Comparison of ENCODE assay signal across 15 mouse cellular contexts in the genomic region with DNA sequence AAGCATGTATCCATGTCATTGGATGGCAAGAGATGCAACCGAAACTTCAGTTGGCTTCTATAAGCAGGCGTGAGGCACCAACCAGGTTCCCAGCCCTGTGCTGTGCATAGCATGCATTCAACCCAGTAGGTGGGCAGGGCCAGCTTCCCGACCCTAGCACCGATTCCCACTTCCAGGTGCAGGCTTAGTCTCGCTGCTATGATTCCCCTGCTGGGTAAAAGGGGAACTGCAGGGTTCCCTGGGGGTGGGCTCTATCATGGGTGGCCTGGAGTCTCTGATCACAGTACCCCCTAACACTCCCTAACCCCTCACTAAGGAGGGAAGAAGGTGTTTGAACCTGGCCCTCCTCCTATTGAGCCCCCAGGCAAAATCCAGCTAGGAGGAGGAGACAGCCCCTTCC. TPM values are rescaled to one million over a fixed set of nuclear protein-coding genes. Genes with fewer than 3 reads are reported as not detected.
DNase-seq lines count a peak whose midpoint lies in the region; ATAC-seq and TF ChIP-seq lines count a peak whose summit lies in the region.
"Had no signal": no experiment of that assay in that cellular context is flagged by ENCODE, and none has a peak within 500 bp of the region (broad histone marks: within the 10 kb centered on the region; RNA-seq: fewer than 3 reads in every experiment).

No protein-coding gene starts in this region.

- TF ChIP-seq CTCF in intestine, postnatal 0 days (IDR thresholded peaks at IDR 0.05; ENCODE audit: low read depth) = peak; percentile 35; the same call in 1 of the 2 replicates
- TF ChIP-seq CTCF in thymus, adult 2 months (IDR thresholded peaks at IDR 0.05; ENCODE audit: borderline replicate concordance, control insufficient read depth, extremely low read depth, insufficient read depth, low read length, poor library complexity) = no peak
- TF ChIP-seq CTCF in brain, embryonic 14.5 days (IDR thresholded peaks at IDR 0.05; ENCODE audit: borderline replicate concordance, extremely low read depth, insufficient read depth, insufficient read length) = peak; percentile 26; the same call in 1 of the 2 replicates

- no peak overlapping the region for H3K27ac ChIP-seq in intestine, postnatal 0 days (ENCODE audit: low read depth, low read length)
- no peak overlapping the region for H3K27ac ChIP-seq in intestine, embryonic 16.5 days (ENCODE audit: low read length)
- H3K27ac ChIP-seq in thymus, adult 2 months (ENCODE audit: control insufficient read depth, insufficient read depth, low read length) = no peak overlapping the region
- H3K27ac ChIP-seq in heart, embryonic 12.5 days (ENCODE audit: poor library complexity, severe bottlenecking) = no peak overlapping the region
- H3K27ac ChIP-seq: embryonic facial prominence, embryonic 12.5 days; forebrain, embryonic 15.5 days; limb, embryonic 12.5 days had no signal

- ATAC-seq in intestine, postnatal 0 days = no peak
- ATAC-seq in intestine, embryonic 16.5 days = no peak
- ATAC-seq in heart, embryonic 12.5 days (ENCODE audit: insufficient number of reproducible peaks, low FRiP score) = no peak
- ATAC-seq: forebrain, embryonic 15.5 days; inflammation-experienced regulatory T-cells, adult 6 months had no signal

- H3K4me1 ChIP-seq in intestine, postnatal 0 days (replicated peaks; ENCODE audit: control insufficient read depth, insufficient read depth, low read length) = no peaks in the 10 kb centered on the region
- H3K4me1 ChIP-seq in intestine, embryonic 16.5 days (ENCODE audit: control insufficient read depth, insufficient read depth, low read length) = no peaks in the 10 kb centered on the region
- peaks cover 11% of the 10 kb centered on the region for H3K4me1 ChIP-seq in thymus, adult 2 months (replicated peaks; ENCODE audit: control insufficient read depth, insufficient read depth, low read length)
- H3K4me1 ChIP-seq in heart, embryonic 12.5 days (replicated peaks) = no peaks in the 10 kb centered on the region
- H3K4me1 ChIP-seq: forebrain, embryonic 15.5 days; limb, embryonic 12.5 days had no signal

- DNase-seq in thymus, postnatal 0 days (ENCODE audit: low spot score) = peak; percentile 20
- DNase-seq in thymus, adult 2 months = no peak
- DNase-seq in brain, embryonic 14.5 days (ENCODE audit: low read depth) = no peak
- no peak for DNase-seq in cerebellum, adult 11 months
- DNase-seq: adrenal gland, postnatal 14 days; cerebellum, adult 9-10 months; lung, postnatal 36 days; right cerebral cortex, postnatal 25 days had no signal

- H3K4me3 ChIP-seq in intestine, postnatal 0 days (ENCODE audit: low read depth, low read length) = no peak overlapping the region
- H3K4me3 ChIP-seq in intestine, embryonic 16.5 days (ENCODE audit: low read length) = no peak overlapping the region
- H3K4me3 ChIP-seq in thymus, adult 2 months (ENCODE audit: control insufficient read depth, insufficient read depth, low read length) = no peak overlapping the region
- H3K4me3 ChIP-seq in heart, embryonic 12.5 days = no peak overlapping the region
- H3K4me3 ChIP-seq: embryonic facial prominence, embryonic 12.5 days; forebrain, embryonic 15.5 days; limb, embryonic 12.5 days had no signal

- no peak for TF ChIP-seq POLR2A in thymus, adult 2 months (IDR thresholded peaks at IDR 0.05; ENCODE audit: control insufficient read depth, extremely low read depth, insufficient read depth, low read length, poor library complexity)
- TF ChIP-seq POLR2A in brain, embryonic 14.5 days (IDR thresholded peaks at IDR 0.05; ENCODE audit: borderline replicate concordance, extremely low read depth, insufficient read depth, insufficient read length, poor library complexity, severe bottlenecking) = no peak

- H3K9me3 ChIP-seq in intestine, postnatal 0 days (ENCODE audit: control insufficient read depth) = no peaks in the 10 kb centered on the region
- H3K9me3 ChIP-seq in intestine, embryonic 16.5 days (ENCODE audit: control insufficient read depth, low read length) = no peaks in the 10 kb centered on the region
- H3K9me3 ChIP-seq in heart, embryonic 12.5 days (replicated peaks) = peaks cover 7% of the 10 kb centered on the region
- H3K9me3 ChIP-seq: forebrain, embryonic 15.5 days had no signal

- no peak overlapping the region for H3K4me2 ChIP-seq in intestine, postnatal 0 days (replicated peaks; ENCODE audit: low read depth)
- no peak overlapping the region for H3K4me2 ChIP-seq in intestine, embryonic 16.5 days (ENCODE audit: low read depth, low read length)
- H3K4me2 ChIP-seq in heart, embryonic 12.5 days = no peak overlapping the region
- H3K4me2 ChIP-seq: embryonic facial prominence, embryonic 12.5 days; forebrain, embryonic 15.5 days; limb, embryonic 12.5 days had no signal

- no peaks in the 10 kb centered on the region for H3K36me3 ChIP-seq in intestine, postnatal 0 days (ENCODE audit: control insufficient read depth, insufficient read depth)
- H3K36me3 ChIP-seq in intestine, embryonic 16.5 days (ENCODE audit: control insufficient read depth, insufficient read depth, low read length) = no peaks in the 10 kb centered on the region
- H3K36me3 ChIP-seq in thymus, adult 2 months (ENCODE audit: control insufficient read depth, insufficient read depth, low read length) = no peaks in the 10 kb centered on the region
- H3K36me3 ChIP-seq in heart, embryonic 12.5 days = no peaks in the 10 kb centered on the region
- H3K36me3 ChIP-seq: embryonic facial prominence, embryonic 12.5 days; forebrain, embryonic 15.5 days; limb, embryonic 12.5 days had no signal

- 60% methylated on average over 5 of the region's 5 CpGs for WGBS in intestine, postnatal 0 days
- 70% methylated on average over 5 of the region's 5 CpGs for WGBS in intestine, embryonic 16.5 days
- WGBS in thymus, adult 2 months = 86% methylated on average over 5 of the region's 5 CpGs
- 57% methylated on average over 5 of the region's 5 CpGs for WGBS in heart, embryonic 12.5 days

- no peak overlapping the region for H3K9ac ChIP-seq in intestine, postnatal 0 days (ENCODE audit: low read depth, low read length)
- H3K9ac ChIP-seq in intestine, embryonic 16.5 days (ENCODE audit: low read depth, low read length) = no peak overlapping the region
- no peak overlapping the region for H3K9ac ChIP-seq in heart, embryonic 12.5 days
- H3K9ac ChIP-seq: embryonic facial prominence, embryonic 12.5 days; forebrain, embryonic 15.5 days; limb, embryonic 12.5 days had no signal

- no peaks in the 10 kb centered on the region for H3K27me3 ChIP-seq in intestine, postnatal 0 days (replicated peaks; ENCODE audit: control insufficient read depth, insufficient read depth, low read length)
- no peaks in the 10 kb centered on the region for H3K27me3 ChIP-seq in intestine, embryonic 16.5 days (replicated peaks; ENCODE audit: control insufficient read depth, insufficient read depth, low read length)
- no peaks in the 10 kb centered on the region for H3K27me3 ChIP-seq in thymus, adult 2 months (ENCODE audit: control insufficient read depth, insufficient read depth, low read length)
- H3K27me3 ChIP-seq in heart, embryonic 12.5 days (replicated peaks) = peaks cover 41% of the 10 kb centered on the region
- H3K27me3 ChIP-seq: embryonic facial prominence, embryonic 12.5 days; forebrain, embryonic 15.5 days had no signal

RNA-seq across cellular contexts. Expression of gene Lgr6, which starts 42.1 kb away (rescaled TPM):
- 0.37 and 0.44 TPM in 2 replicates for polyA plus RNA-seq in intestine, postnatal 0 days (2015; fragmentation: Nextera tagmentation; extraction: Ambion mirVana)
- polyA plus RNA-seq in intestine, embryonic 16.5 days (2015; fragmentation: Nextera tagmentation; extraction: Ambion mirVana) = 0.43 and 0.44 TPM in 2 replicates
- polyA plus RNA-seq in thymus, postnatal 0 days (2015; fragmentation: Nextera tagmentation; extraction: Ambion mirVana) = 0.12 and 0.31 TPM in 2 replicates
- 1.3 and 1.5 TPM in 2 replicates for polyA plus RNA-seq in thymus, adult 2 months (2012; rRNA removed)
- polyA plus RNA-seq in brain, embryonic 14.5 days (2012; rRNA removed) = 0.38 and 0.63 TPM in 2 replicates
- 0.80 and 0.82 TPM in 2 replicates for polyA plus RNA-seq in heart, embryonic 12.5 days (2016; fragmentation: Nextera tagmentation; extraction: Ambion mirVana)
